Mouse (Mus musculus) limb, embryonic 14.5 days (tissue): Measurements from ENCODE around the gene Csgalnact2. TPM values are rescaled to one million over a fixed set of nuclear protein-coding genes. Genes with fewer than 3 reads are reported as not detected.

Source experiments
- ATAC-seq: fragments of 200-750 bp; cut with Nextera tagmentation; 2 replicates; pipeline ENCODE4 v1.8.0; 2017; ENCODE audit warnings: low read depth, moderate number of reproducible peaks, moderate TSS enrichment; ENCODE audit not compliant: low FRiP score
- DNase-seq: peaks from one replicate; pipeline ENCODE4 v3.0.0-alpha.2; 2015; ENCODE audit warnings: low spot score
- H3K27ac ChIP-seq: fragments of 300-500 bp; sonication (generic); replicated peaks from 2 replicates; pipeline ENCODE4 v1.5.1; 2014; ENCODE audit warnings: low read depth, mild to moderate bottlenecking, low read length, moderate library complexity, mixed read lengths
- H3K27me3 ChIP-seq: fragments of 300-500 bp; sonication (generic); 2 replicates; pipeline ENCODE4 v1.6.1; 2014; ENCODE audit warnings: low read length, mixed read lengths; ENCODE audit not compliant: control insufficient read depth, insufficient read depth
- H3K36me3 ChIP-seq: fragments of 300-500 bp; sonication (generic); 2 replicates; pipeline ENCODE4 v1.6.1; 2014; ENCODE audit warnings: mild to moderate bottlenecking, low read length, moderate library complexity, mixed read lengths; ENCODE audit not compliant: control insufficient read depth, insufficient read depth
- H3K4me1 ChIP-seq: fragments of 300-500 bp; sonication (generic); 2 replicates; pipeline ENCODE4 v1.6.1; 2014; ENCODE audit warnings: antibody characterized with exemption, low read length, mixed read lengths; ENCODE audit not compliant: control insufficient read depth, insufficient read depth
- H3K4me2 ChIP-seq: fragments of 300-500 bp; sonication (generic); replicated peaks from 2 replicates; pipeline ENCODE4 v1.6.1; 2014; ENCODE audit warnings: low read depth, mild to moderate bottlenecking, low read length, moderate library complexity; ENCODE audit not compliant: severe bottlenecking
- H3K4me3 ChIP-seq: fragments of 300-500 bp; sonication (generic); replicated peaks from 2 replicates; pipeline ENCODE4 v1.5.1; 2014; ENCODE audit warnings: low read length
- H3K9ac ChIP-seq: fragments of 300-500 bp; sonication (generic); 2 replicates; pipeline ENCODE4 v1.6.1; 2014; ENCODE audit warnings: mild to moderate bottlenecking, low read depth, low read length, moderate library complexity; ENCODE audit not compliant: severe bottlenecking
- H3K9me3 ChIP-seq: fragments of 300-500 bp; sonication (generic); 2 replicates; pipeline ENCODE4 v1.6.1; 2016; ENCODE audit warnings: low read length; ENCODE audit not compliant: control insufficient read depth
- POLR2A ChIP-seq: fragments of 200-500 bp; IDR thresholded peaks from 2 replicates; pipeline ENCODE4 v1.8.0; 2012; ENCODE audit warnings: inconsistent platforms, mild to moderate bottlenecking, moderate library complexity, borderline replicate concordance; ENCODE audit not compliant: insufficient read depth, insufficient read length; ENCODE audit errors: extremely low read depth
- WGBS: fragments of 180-500 bp; shearing (Covaris S2); extraction: QIAGEN DNeasy Blood & Tissue Kit; methylation state at CpG from one replicate; pipeline ENCODE4 v1.1.7; 2014; 5-methylcytosine and 5-hydroxymethylcytosine counted together
- polyA plus RNA-seq, 2 experiments: library from polyadenylated mRNA; depleted of rRNA in 1 of 2; stranded (reverse) in 1 of 2; unstranded in 1 of 2; fragments of >200 nt; fragmentation: Nextera tagmentation in 1 of 2; extraction: Ambion mirVana in 1 of 2; gene quantifications; 2 replicates each; pipeline versions ENCODE4 v1.2.1 to v1.2.3; 2012 to 2014

Csgalnact2 gene
- polyA plus RNA-seq (2012; rRNA removed) (10.4 and 11.6 TPM in 2 replicates), polyA plus RNA-seq (2014; fragmentation: Nextera tagmentation; extraction: Ambion mirVana) (20.3 and 20.8 TPM in 2 replicates)

DNA sequence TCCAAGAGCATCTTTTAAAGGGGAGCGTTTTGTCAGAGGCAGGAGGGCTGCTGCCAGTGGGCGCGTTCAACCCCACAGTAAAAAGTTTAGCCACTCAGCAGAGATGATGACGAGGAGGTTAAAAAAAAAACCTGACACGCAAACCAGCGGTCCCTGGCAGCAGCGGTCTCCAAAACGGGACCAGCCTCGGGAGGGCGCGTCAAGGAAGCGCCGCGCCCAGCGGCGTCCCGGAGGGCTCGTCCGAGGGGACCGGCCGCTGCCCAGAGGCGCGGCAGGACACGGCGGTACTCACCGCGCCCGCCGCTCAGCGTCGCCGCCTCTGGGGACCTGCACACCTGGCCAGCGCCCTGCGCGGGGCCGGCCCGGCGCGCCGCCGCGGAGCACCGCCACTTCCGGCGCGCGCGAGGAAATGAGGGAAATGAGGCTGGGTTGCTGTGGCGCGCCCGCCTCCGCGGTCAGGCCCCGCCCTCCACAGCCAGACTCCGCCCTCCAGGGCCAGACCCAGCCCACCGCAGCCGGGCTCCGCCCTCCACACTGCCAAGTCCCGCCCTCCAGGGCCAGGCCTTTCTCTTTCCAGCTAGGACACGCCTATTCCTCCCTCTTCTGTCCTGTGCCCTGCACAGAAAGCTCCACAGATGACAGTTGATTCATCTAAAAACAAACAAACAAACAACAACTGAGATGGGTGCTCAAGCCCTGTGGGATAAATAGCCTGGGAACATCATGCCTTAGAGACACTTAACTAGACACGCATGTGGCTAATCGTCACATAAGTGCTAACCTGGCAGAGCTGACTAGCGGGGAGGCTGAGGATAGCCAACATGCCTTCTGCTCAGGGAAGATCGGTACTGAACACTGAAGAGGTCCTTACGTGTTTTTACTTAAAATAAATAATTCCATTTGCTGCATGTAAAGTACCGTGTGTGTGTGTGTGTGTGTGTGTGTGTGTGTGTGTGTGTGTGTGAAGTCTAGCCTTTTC is at the start of gene Csgalnact2:
TSS of gene Csgalnact2 (minus strand) at position 410 of the 979 bp plus-strand sequence.
- Histone ChIP-seq H3K27me3 (no peaks in the 10 kb centered on the region), H3K4me1 (no peaks in the 10 kb centered on the region), H3K36me3 (no peaks in the 10 kb centered on the region), H3K9me3 (no peaks in the 10 kb centered on the region), H3K9ac (peak within 1 kb of the TSS; percentile 85), H3K4me3 (peak within 1 kb of the TSS; percentile 77), H3K27ac (peak within 1 kb of the TSS; percentile 80), H3K4me2 (peak within 1 kb of the TSS; percentile 70)
- DNase-seq, result peak; percentile 89
- WGBS, result 7% methylated on average over 47 of the region's 66 CpGs
- ATAC-seq, result peak; percentile 99
- peak; percentile 77; the same call in 1 of the 2 replicates for TF ChIP-seq POLR2A

DNA sequence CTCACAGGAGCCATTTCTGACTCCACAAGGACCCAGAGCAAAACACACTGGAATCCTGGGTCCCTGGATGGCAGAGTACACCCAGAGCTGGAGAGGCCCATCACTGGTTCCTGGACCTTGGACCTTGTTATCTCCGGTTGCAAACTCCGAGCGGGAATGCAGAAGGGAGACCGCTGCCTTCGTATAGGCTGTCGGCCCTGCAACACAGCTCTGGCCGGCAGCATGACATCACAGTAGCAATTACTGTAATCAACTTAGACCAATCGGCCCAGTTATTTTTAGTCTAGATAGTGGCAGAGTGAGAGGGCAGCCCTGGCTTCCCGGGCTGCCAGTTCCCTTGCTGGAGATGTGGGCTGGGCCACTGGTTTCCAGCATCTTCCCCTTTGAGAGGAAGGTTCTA is 49.7 kb upstream of the Csgalnact2 start:
- no peak for TF ChIP-seq POLR2A
- no peaks in the 10 kb centered on the region for H3K36me3 ChIP-seq
- H3K27me3 ChIP-seq, result 0 out of 2 replicates have a peak, but pooled peaks cover under 1% of the 10 kb centered on the region
- 76% methylated on average over 9 of the region's 9 CpGs for WGBS
- no peak overlapping the region for H3K27ac ChIP-seq
- ATAC-seq (no peak), DNase-seq (no peak)
- no peaks in the 10 kb centered on the region for H3K9me3 ChIP-seq
- H3K4me3 ChIP-seq, result no peak overlapping the region
- H3K9ac ChIP-seq, result no peak overlapping the region
- no peak overlapping the region for H3K4me2 ChIP-seq
- H3K4me1 ChIP-seq, result no peaks in the 10 kb centered on the region

DNA sequence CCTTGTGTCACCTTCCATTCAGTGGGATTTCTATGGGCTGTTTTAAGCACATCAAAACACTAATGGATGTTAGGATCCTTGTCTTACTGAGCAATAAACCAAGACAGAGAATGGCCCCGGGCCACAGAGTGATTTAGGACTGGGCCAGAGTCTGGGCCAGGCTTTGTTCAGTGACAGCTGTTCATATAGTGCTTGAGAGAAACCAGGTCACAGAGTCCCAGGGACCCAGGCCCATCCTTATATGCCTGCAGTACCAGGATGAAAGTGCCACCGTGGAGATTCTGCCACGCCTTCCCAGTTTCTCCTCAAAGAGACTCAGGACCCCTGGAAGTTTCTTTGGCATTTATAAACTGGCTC is 48.3 kb upstream of the Csgalnact2 start:
- DNase-seq (no peak), ATAC-seq (no peak)
- Histone ChIP-seq H3K27me3 (no peaks in the 10 kb centered on the region), H3K4me3 (no peak overlapping the region), H3K27ac (no peak overlapping the region), H3K9ac (no peak overlapping the region), H3K9me3 (no peaks in the 10 kb centered on the region), H3K4me1 (no peaks in the 10 kb centered on the region), H3K4me2 (no peak overlapping the region), H3K36me3 (no peaks in the 10 kb centered on the region)
- TF ChIP-seq POLR2A, result no peak
- 45% methylated on average over 3 of the region's 3 CpGs for WGBS

DNA sequence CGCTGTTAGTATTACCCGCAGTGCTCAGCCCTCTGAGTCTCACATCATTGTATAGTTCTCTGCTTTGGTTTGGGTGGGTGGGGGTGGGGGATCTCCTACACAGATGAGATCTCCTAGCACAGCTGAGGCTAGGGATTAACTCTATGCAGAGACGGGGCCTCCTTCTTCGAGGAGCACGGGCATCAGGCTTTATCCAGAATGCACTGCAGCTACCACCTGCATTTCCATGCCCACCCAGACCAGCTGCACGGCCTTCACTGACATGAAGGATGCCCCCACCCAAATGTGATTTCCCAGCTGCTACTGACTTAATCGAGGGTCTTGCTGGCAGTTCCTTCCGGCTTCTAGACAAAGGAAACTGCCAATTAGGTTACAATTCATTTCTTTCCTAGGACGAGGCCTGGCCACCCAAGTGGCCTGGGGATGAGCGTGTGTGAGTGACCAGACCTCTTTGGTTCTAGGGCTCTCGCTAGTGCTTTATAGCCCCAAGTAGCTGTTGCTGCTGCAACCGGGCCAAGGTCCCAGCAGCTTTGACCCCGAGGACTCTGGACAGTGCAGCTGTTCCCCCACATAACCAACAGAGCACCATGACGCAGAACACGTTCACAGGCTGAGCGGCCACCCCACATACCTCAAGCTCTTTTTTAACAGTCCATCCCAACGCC is 47.8 kb upstream of the Csgalnact2 start:
- no peak for TF ChIP-seq POLR2A
- no peak for ATAC-seq
- no peak for DNase-seq
- Histone ChIP-seq H3K36me3 (no peaks in the 10 kb centered on the region), H3K4me1 (no peaks in the 10 kb centered on the region), H3K9me3 (no peaks in the 10 kb centered on the region), H3K4me2 (no peak overlapping the region), H3K27ac (no peak overlapping the region), H3K27me3 (no peaks in the 10 kb centered on the region), H3K4me3 (no peak overlapping the region), H3K9ac (no peak overlapping the region)
- 43% methylated on average over 17 of the region's 17 CpGs for WGBS

DNA sequence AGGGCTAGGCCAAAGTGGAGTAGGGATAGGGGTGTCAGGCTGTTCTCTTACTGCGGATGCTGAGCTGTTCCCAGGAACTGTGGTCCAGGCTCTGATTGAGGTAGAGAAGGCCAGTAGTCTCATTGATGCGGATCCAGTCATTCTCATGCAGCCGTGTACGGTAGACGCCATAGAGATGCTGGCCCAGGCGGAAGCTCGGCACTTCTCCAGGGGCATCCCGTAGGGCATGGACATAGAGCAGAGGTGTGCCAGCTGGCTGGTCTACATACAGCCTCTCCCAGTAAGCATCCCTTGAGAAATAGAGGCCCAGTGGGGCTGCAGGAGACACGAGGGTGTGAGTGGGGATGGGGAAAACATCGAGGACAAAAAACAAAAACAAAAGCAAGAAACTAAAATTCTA is 45.2 kb upstream of the Csgalnact2 start:
- no peaks in the 10 kb centered on the region for H3K36me3 ChIP-seq
- H3K27ac ChIP-seq, result no peak overlapping the region
- no peaks in the 10 kb centered on the region for H3K4me1 ChIP-seq
- no peaks in the 10 kb centered on the region for H3K9me3 ChIP-seq
- H3K9ac ChIP-seq, result no peak overlapping the region
- H3K4me2 ChIP-seq, result no peak overlapping the region
- DNase-seq (no peak), ATAC-seq (no peak)
- no peak for TF ChIP-seq POLR2A
- H3K4me3 ChIP-seq, result no peak overlapping the region
- 86% methylated on average over 10 of the region's 10 CpGs for WGBS
- H3K27me3 ChIP-seq, result no peaks in the 10 kb centered on the region
